Mouse (Mus musculus): ENCODE results near the gene Dera. TPM values are rescaled to one million over a fixed set of nuclear protein-coding genes. Genes with fewer than 3 reads are reported as not detected.

Gene Dera
- polyA plus RNA-seq (2014; fragmentation: Illumina TruSeq; extraction: RNeasy Lipid Tissue Mini Kit (QIAGEN cat#74804); ENCODE audit: low read depth, low replicate concordance) = 10.7 TPM

GRCm38 (mm10) chr6:137754056-137754856 lies at the start of gene Dera:
TSS of gene Dera (plus strand) at chr6:137754546.

GRCm38 (mm10) chr6:137734846-137735609 lies 19.3 kb upstream of the Dera start, which contains the start of gene Strap:
TSS of gene Strap (plus strand) at chr6:137735078.

Other genes starting within 250 kb of the Dera start
- 12.6 TPM for gene Eps8, start 99.7 kb upstream of the Dera start, polyA plus RNA-seq (2014; fragmentation: Illumina TruSeq; extraction: RNeasy Lipid Tissue Mini Kit (QIAGEN cat#74804); ENCODE audit: low read depth, low replicate concordance)
- gene Strap, start 19.5 kb upstream of the Dera start, polyA plus RNA-seq (2014; fragmentation: Illumina TruSeq; extraction: RNeasy Lipid Tissue Mini Kit (QIAGEN cat#74804); ENCODE audit: low read depth, low replicate concordance) = 277 TPM